Mouse (Mus musculus) embryo, embryonic 11.5 days (tissue): ENCODE results near the gene Rhot2.

Experiments
- DNase-seq: peaks from one replicate; pipeline ENCODE4 v3.0.0-alpha.2; 2012; ENCODE audit warnings: low read depth, low spot score

Gene Rhot2

DNA sequence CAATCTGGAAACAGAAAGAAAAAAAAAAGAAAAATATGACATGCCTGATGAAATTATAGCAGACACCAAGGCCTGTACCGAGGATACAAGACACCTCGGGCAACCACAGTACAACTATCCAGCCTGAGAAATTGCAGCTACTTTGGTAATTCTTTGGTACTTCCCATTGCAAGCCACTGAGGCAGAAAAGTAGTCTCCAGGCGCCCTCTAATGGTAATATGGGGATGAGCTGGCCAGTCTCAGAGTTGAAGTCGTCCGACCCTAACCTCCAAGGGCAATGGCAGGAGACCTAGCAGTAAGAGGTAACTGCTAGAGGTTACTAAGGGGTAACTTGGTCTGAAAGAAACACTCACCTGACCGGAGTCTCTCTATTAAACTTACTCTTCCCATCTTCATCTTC lies 43.6 kb downstream of the Rhot2 start:
- DNase-seq = peak; percentile 56

DNA sequence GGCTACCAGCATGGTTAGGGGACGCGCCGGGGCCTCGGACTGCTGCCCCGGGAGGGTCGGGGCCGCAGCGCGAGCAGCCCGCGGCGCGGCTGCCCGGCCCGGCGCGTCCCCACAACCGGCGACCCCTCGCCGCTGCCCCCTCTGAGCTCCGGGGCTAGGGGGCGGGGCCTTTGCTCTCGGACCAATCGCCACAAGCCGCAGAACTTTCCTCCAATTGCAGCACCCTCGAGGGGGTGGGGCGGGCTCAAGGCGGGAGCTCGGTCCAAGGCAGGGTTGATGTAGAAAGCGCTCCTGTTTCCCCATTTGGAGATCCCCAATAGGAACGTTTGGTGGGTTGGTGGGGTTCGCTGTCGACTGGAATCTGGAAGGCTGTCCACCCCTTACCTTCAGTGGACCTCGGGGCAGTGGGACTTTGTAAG lies 47.7 kb downstream of the Rhot2 start, which contains the start of gene Metrn:
Gene Metrn (minus strand): TSS at position 186 of the 419 bp plus-strand sequence.
- peak; percentile 83 for DNase-seq

DNA sequence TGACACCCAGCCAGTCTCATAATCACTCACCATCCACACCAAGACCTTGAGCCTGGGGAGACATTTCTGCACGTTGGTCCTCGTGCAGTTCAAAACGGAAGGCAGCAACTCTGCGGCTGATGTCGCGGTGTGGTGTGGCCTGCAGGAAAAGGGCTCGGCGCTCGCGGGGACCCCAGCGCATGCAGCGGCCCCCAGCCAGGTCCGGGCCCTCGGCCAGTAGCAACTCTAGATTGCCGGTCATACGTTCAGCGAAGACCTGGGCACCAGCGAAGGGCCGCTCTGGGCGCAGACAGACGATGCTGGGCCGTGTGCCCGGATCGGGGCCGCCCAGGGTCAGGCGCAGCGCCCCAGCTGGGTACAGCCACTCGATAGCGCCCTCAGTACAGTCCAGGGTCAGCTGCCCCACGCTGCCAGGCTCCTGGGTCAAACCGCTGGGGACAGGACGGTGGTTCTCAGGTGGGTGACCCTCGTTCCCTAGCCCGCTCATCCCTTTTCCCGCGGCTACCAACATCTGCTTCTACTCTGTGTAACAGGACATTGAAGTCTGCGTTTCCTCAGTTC lies 48.4 kb downstream of the Rhot2 start:
- no peak for DNase-seq

DNA sequence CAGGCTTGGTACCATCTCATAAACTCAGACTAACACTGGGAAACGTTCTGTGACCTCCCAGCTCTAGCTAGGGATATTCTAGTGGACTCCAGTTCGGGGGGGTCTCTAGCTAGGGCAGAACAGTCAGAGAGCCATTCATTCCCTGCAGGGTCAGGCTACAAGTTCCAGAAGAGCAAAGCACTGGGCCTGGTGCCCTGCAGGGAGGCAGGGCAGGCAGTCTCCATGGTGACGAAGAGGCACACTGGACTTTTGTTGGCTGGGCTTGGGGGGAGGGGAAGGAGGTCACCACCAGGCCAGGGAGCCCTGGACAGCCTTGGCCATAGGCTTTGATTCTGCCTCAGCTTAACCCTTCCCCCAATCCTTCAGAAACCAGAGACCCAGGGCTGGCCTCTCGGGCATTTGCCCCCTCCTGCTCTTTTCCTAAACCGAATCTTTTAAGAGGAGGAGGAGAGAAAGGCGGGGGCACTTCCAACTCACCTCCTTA lies 49.0 kb downstream of the Rhot2 start, which contains the start of gene AC134908.4:
Gene AC134908.4 (minus strand): TSS at position 51 of the 484 bp plus-strand sequence.
- DNase-seq = peak; percentile 58

DNA sequence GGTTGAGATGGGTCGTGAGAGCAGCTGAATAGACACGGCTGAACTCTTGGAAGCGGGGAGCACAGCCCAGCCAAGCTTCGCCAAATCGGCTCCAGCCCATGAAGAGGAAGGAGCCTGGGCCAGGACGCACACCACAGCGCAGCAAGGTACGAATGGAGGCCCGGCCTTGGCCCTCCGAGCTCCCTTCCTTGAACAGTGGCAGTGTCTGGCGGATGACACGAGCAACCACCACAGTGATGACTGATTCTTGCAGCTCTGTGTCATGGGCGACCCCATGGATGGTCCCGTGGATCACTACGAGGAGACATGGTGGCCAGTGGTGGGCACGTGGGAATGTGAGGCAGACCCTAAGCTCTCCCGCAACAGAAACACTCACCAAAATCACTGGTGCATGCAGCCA lies 49.7 kb downstream of the Rhot2 start:
- DNase-seq = no peak

DNA sequence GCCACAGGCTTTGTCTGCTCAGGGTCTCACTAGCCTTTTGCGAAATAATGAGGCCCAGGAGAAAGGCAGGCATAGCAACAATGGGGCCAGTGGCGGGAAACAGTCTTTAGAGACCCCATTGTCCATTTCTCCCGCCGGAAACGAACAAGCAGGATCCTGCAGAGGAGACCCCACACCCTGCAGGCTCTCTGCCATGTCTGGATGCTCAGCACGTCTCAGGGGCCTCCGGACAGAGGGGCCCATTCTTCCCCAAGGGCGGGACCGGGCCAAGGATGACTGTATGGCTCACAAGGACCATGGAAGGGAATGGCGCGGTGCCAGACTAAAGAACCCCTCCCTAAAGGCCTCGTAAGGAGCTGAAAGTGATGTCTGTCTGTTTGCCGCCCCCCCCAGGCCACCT lies 50.5 kb downstream of the Rhot2 start:
- DNase-seq = no peak

DNA sequence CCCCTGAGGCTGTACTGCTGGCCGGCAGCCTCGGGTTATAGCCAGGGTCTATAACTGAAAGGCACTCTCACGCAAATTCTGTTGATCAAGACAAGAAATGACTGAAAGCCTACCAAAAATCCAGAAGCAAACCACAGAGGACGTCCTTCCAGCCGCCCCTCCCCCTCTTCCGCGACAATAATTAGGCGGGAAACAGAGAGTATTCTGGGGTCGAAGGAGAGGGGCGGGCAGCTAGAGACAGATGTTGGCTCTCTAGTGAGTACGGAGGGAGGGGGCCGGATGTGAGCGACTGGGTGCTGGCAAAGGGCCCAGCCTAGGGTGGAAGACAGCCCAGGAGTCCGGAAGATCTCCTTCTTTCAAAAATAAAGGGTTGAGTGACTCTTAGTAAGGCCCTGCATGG lies 52.0 kb downstream of the Rhot2 start, which contains the start of gene Fam173a:
Gene Fam173a (minus strand): TSS at position 287 of the 400 bp plus-strand sequence.
- DNase-seq = peak; percentile 42

DNA sequence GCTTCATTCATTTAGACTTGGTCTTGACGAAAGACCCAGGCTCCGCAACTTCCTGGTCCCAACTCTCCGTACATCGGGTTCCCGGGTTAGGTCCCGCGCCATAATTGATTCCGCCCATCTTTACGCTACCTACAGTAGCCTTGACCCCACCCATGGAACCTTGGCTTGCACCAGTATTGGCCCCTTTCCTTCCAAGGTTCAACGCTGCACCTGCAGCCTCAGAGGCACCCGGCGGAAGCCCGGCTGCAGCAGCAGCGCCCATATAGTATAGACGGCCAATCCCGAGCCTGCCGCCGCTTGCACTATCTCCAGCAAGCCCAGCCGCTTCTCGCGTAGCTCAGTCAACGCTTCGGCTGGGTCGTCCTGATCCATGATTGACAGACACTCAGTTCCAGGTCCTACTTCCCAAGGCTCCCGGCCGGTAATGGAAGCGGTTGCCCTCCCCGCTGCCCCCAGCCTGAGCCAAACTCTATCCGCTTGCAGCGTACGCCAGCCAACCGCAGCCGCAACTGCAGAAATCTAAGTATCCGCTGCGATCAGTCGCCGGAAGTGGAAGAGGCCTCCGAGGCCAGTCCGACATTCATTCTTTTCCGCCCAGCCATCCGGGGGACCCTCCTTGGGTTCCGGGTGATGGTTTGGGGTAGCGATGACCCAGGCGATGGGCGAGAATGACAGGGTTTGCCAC lies 52.7 kb downstream of the Rhot2 start:
- peak; percentile 69 for DNase-seq

DNA sequence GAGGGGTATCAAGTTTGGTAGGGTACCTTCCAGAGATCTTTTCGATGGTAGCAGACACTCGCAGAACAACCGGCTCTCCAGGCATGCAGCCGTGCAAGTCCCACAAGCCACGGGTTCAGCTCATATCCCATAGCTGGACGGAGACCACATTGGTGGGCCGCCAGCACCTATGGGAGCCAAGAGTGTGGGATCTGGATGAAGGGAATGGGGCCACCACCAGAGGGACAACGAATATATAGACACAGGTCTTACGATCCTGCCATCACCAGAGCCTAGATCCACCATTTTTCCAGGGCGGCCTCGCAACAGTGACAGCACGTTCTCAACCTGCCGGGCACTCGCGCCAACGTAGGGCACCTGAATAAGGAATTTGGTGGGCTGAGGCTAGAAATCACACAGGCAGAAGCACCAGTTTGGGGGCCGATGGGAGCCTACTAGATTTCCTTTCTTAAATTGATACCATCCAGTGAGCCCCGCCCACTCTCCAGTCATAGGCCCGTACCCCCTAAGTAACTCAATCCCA lies 53.3 kb downstream of the Rhot2 start:
- DNase-seq = no peak
